Mouse (Mus musculus): ENCODE measurements around the gene Nr4a3. TPM values are rescaled to one million over a fixed set of nuclear protein-coding genes. Genes with fewer than 3 reads are reported as not detected.

The Nr4a3 gene
- polyA plus RNA-seq, 1 experiment from 2014 or later: 0.65 TPM

DNA sequence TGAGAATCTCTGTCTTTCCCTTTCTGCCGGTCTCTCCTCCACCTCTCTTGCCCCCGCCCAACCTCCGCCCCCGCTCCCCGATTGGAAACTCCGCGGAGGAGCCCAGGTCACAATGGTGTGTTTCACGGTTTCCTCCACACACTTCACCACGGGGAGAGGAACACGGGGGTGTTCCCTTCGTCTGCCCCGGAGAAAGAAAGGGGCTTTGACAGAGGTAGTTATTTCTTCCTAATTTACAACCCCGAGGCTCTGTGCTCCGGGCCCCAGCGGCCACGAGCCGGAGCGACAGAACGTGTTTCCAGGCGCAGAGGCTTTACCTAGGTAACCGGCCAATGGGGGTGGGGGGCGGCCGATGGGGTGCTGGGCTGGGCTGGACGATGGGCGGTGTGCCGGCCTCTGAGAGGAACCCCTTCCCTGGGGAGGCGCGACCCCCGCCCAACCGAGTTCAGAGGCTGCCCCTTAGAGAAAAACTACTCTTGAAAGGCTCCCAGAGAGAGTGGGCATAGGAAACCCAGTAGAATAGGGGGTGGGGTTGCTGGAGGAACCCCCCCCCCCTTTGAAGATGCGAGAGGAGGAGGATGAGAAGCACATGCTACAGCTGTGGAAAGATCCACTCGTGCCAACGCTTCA lies 2.3 kb downstream of the Nr4a3 start:
- DNase-seq (ENCODE audit: low spot score) (no peak), ATAC-seq (ENCODE audit: low read depth) (no peak)
- H3K36me3 ChIP-seq (ENCODE audit: control insufficient read depth, insufficient read depth, low read length): no peaks in the 10 kb centered on the region
- WGBS: under 1% methylated on average over 27 of the region's 33 CpGs
- no peak overlapping the region for H3K27ac ChIP-seq (replicated peaks; ENCODE audit: low read depth, low read length)
- peaks cover 61% of the 10 kb centered on the region for H3K27me3 ChIP-seq (replicated peaks; ENCODE audit: control insufficient read depth, insufficient read depth, low read length)
- peaks cover 30% of the 10 kb centered on the region for H3K4me1 ChIP-seq (ENCODE audit: control insufficient read depth, insufficient read depth, low read length)
- peak overlapping the region; percentile 55 for H3K4me3 ChIP-seq (ENCODE audit: low read depth, low read length)
- H3K4me2 ChIP-seq (ENCODE audit: low read depth, low read length): peak overlapping the region; percentile 97
- H3K9ac ChIP-seq (ENCODE audit: low read depth, low read length): peak overlapping the region; percentile 82
- H3K9me3 ChIP-seq (ENCODE audit: control insufficient read depth, low read length): no peaks in the 10 kb centered on the region

DNA sequence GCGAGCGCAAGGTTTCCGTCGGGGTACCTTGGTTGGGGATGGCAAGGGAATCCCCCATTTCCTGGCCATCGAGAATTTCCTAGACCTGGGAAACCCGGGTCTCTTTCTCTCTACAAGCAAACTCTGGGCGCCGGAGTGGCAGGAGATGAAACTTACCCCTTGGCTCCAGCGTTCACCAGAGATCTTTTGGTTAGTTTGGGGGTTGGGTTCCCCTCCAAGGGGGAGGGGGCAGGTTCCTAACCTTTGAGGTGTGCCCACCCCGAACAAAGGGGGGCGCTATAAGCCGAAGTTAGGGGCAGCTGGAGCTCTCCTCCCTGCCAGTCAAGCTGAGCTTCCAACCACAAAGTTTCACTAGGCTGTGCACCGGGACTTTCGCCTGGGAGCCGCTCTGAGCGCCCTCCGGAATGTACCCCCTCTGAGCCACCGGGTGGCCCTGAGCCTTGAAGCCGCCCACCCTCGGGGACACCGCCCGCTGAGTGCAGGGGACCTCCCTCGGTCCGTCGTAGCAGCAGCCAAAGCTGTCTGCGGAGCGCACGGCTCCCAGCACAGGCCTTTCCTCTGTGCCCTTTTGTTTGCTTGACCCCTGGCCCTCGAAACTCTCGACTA lies 2.9 kb downstream of the Nr4a3 start:
- Histone ChIP-seq H3K4me1 (ENCODE audit: control insufficient read depth, insufficient read depth, low read length) (peaks cover 30% of the 10 kb centered on the region), H3K9ac (ENCODE audit: low read depth, low read length) (peak overlapping the region; percentile 82), H3K9me3 (ENCODE audit: control insufficient read depth, low read length) (no peaks in the 10 kb centered on the region), H3K4me3 (ENCODE audit: low read depth, low read length) (peak overlapping the region; percentile 55), H3K4me2 (ENCODE audit: low read depth, low read length) (peak overlapping the region; percentile 97), H3K27ac (replicated peaks; ENCODE audit: low read depth, low read length) (no peak overlapping the region), H3K36me3 (ENCODE audit: control insufficient read depth, insufficient read depth, low read length) (no peaks in the 10 kb centered on the region), H3K27me3 (replicated peaks; ENCODE audit: control insufficient read depth, insufficient read depth, low read length) (peaks cover 67% of the 10 kb centered on the region)
- WGBS: under 1% methylated on average over 28 of the region's 30 CpGs
- ATAC-seq (ENCODE audit: low read depth) (no peak), DNase-seq (ENCODE audit: low spot score) (no peak)

- no peaks in the 10 kb centered on the region for H3K36me3 ChIP-seq (ENCODE audit: control insufficient read depth, insufficient read depth, low read length)
- H3K27ac ChIP-seq (replicated peaks; ENCODE audit: low read depth, low read length): no peak overlapping the region
- peak overlapping the region; percentile 55 for H3K4me3 ChIP-seq (ENCODE audit: low read depth, low read length)
- DNase-seq (ENCODE audit: low spot score) (no peak), ATAC-seq (ENCODE audit: low read depth) (no peak)
- H3K9ac ChIP-seq (ENCODE audit: low read depth, low read length): no peak overlapping the region
- H3K4me2 ChIP-seq (ENCODE audit: low read depth, low read length): peak overlapping the region; percentile 97
- H3K27me3 ChIP-seq (replicated peaks; ENCODE audit: control insufficient read depth, insufficient read depth, low read length): peaks cover 75% of the 10 kb centered on the region
- no peaks in the 10 kb centered on the region for H3K9me3 ChIP-seq (ENCODE audit: control insufficient read depth, low read length)
- H3K4me1 ChIP-seq (ENCODE audit: control insufficient read depth, insufficient read depth, low read length): peaks cover 30% of the 10 kb centered on the region
- WGBS: 5% methylated on average over 32 of the region's 35 CpGs
Measured at GRCm38 (mm10) chr4:48048456-48049315, 3.7 kb downstream of the Nr4a3 start.

DNA sequence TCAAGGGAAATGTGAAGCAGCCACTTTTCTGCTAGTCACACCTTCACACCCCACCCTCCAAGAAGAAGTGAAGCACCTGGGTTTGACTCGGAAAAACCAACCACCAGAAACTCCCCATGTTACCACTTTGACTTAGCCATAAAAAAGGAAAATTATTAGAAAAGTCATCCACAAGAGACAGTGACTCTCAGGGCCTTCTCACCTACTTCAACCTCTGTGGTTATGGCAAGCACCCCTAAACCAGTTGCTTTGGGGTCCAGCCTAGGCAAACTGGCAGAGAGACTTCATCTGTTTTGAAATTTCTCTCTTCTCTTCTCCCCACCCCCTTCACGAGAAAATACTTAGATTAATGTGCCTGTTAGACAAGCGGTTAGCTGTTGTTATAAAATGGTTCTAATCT lies 5.1 kb downstream of the Nr4a3 start:
- Histone ChIP-seq H3K4me1 (ENCODE audit: control insufficient read depth, insufficient read depth, low read length) (peaks cover 30% of the 10 kb centered on the region), H3K4me2 (ENCODE audit: low read depth, low read length) (no peak overlapping the region), H3K27me3 (replicated peaks; ENCODE audit: control insufficient read depth, insufficient read depth, low read length) (peaks cover 84% of the 10 kb centered on the region), H3K4me3 (ENCODE audit: low read depth, low read length) (no peak overlapping the region), H3K36me3 (ENCODE audit: control insufficient read depth, insufficient read depth, low read length) (no peaks in the 10 kb centered on the region), H3K9ac (ENCODE audit: low read depth, low read length) (no peak overlapping the region), H3K9me3 (ENCODE audit: control insufficient read depth, low read length) (no peaks in the 10 kb centered on the region), H3K27ac (replicated peaks; ENCODE audit: low read depth, low read length) (no peak overlapping the region)
- no peak for DNase-seq (ENCODE audit: low spot score)
- ATAC-seq (ENCODE audit: low read depth): no peak
- WGBS: 70% methylated on average over 3 of the region's 3 CpGs

DNA sequence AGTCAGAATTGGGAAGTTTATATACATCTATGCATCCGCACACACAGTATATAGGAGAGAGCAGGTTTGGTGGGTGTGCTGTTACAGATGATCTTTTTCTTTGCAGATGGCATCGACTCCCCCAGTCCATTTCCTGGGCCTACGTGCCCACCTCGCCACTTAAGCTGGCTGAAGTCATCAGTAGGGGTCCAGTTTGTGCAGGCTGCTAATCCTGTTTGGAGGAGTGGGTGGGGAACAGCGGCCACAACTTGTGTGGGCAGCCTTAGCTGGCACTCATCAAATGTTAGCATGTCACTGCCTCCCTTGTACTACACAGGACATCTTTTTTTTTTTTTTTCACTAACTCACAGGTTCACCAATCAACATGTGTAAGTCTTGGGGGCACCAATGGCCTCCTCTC lies 5.5 kb downstream of the Nr4a3 start:
- peaks cover 85% of the 10 kb centered on the region for H3K27me3 ChIP-seq (replicated peaks; ENCODE audit: control insufficient read depth, insufficient read depth, low read length)
- ATAC-seq (ENCODE audit: low read depth) (no peak), DNase-seq (ENCODE audit: low spot score) (no peak)
- H3K27ac ChIP-seq (replicated peaks; ENCODE audit: low read depth, low read length): no peak overlapping the region
- H3K4me1 ChIP-seq (ENCODE audit: control insufficient read depth, insufficient read depth, low read length): peaks cover 30% of the 10 kb centered on the region
- no peak overlapping the region for H3K4me2 ChIP-seq (ENCODE audit: low read depth, low read length)
- 58% methylated on average over 5 of the region's 5 CpGs for WGBS
- no peak overlapping the region for H3K4me3 ChIP-seq (ENCODE audit: low read depth, low read length)
- no peak overlapping the region for H3K9ac ChIP-seq (ENCODE audit: low read depth, low read length)
- H3K36me3 ChIP-seq (ENCODE audit: control insufficient read depth, insufficient read depth, low read length): no peaks in the 10 kb centered on the region
- no peaks in the 10 kb centered on the region for H3K9me3 ChIP-seq (ENCODE audit: control insufficient read depth, low read length)

DNA sequence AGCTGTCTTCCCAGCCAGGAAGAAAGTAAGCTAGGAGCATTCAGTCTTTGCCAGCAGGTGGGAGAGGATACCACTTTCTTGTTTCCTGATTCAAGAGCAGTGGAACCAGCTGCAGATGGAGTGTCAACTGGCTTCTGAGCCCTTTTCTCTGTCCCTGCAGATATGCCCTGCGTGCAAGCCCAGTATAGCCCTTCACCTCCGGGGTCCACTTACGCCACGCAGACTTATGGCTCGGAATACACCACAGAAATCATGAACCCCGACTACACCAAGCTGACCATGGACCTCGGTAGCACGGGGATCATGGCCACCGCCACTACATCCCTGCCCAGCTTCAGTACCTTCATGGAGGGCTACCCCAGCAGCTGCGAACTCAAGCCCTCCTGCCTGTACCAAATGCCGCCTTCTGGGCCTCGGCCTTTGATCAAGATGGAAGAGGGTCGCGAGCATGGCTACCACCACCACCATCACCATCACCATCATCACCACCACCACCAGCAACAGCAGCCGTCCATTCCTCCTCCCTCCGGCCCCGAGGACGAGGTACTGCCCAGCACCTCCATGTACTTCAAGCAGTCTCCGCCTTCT lies 6.2 kb downstream of the Nr4a3 start:
- no peak for DNase-seq (ENCODE audit: low spot score)
- Histone ChIP-seq H3K27ac (replicated peaks; ENCODE audit: low read depth, low read length) (no peak overlapping the region), H3K27me3 (replicated peaks; ENCODE audit: control insufficient read depth, insufficient read depth, low read length) (peaks cover 92% of the 10 kb centered on the region), H3K4me2 (ENCODE audit: low read depth, low read length) (peak overlapping the region; percentile 59), H3K36me3 (ENCODE audit: control insufficient read depth, insufficient read depth, low read length) (no peaks in the 10 kb centered on the region), H3K9me3 (ENCODE audit: control insufficient read depth, low read length) (no peaks in the 10 kb centered on the region), H3K9ac (ENCODE audit: low read depth, low read length) (no peak overlapping the region), H3K4me3 (ENCODE audit: low read depth, low read length) (peak overlapping the region; percentile 32), H3K4me1 (ENCODE audit: control insufficient read depth, insufficient read depth, low read length) (peaks cover 30% of the 10 kb centered on the region)
- WGBS: 19% methylated on average over 19 of the region's 19 CpGs
- no peak for ATAC-seq (ENCODE audit: low read depth)

GRCm38 (mm10) chr4:48051674-48052121 lies 6.7 kb downstream of the Nr4a3 start:
- Histone ChIP-seq H3K9me3 (ENCODE audit: control insufficient read depth, low read length) (no peaks in the 10 kb centered on the region), H3K9ac (ENCODE audit: low read depth, low read length) (peak overlapping the region; percentile 17), H3K27me3 (replicated peaks; ENCODE audit: control insufficient read depth, insufficient read depth, low read length) (peaks cover 89% of the 10 kb centered on the region), H3K36me3 (ENCODE audit: control insufficient read depth, insufficient read depth, low read length) (no peaks in the 10 kb centered on the region), H3K27ac (replicated peaks; ENCODE audit: low read depth, low read length) (no peak overlapping the region), H3K4me1 (ENCODE audit: control insufficient read depth, insufficient read depth, low read length) (peaks cover 27% of the 10 kb centered on the region), H3K4me3 (ENCODE audit: low read depth, low read length) (peak overlapping the region; percentile 32), H3K4me2 (ENCODE audit: low read depth, low read length) (peak overlapping the region; percentile 59)
- 0 out of 2 replicates have a peak, but pooled peaks have one; percentile 12 for ATAC-seq (ENCODE audit: low read depth)
- DNase-seq (ENCODE audit: low spot score): no peak
- WGBS: 4% methylated on average over 32 of the region's 37 CpGs

GRCm38 (mm10) chr4:48061716-48062115 lies 16.8 kb downstream of the Nr4a3 start:
- 40% methylated on average over 8 of the region's 8 CpGs for WGBS
- ATAC-seq (ENCODE audit: low read depth): no peak
- H3K36me3 ChIP-seq (ENCODE audit: control insufficient read depth, insufficient read depth, low read length): no peaks in the 10 kb centered on the region
- no peak overlapping the region for H3K4me3 ChIP-seq (ENCODE audit: low read depth, low read length)
- no peaks in the 10 kb centered on the region for H3K9me3 ChIP-seq (ENCODE audit: control insufficient read depth, low read length)
- no peak overlapping the region for H3K27ac ChIP-seq (replicated peaks; ENCODE audit: low read depth, low read length)
- no peak overlapping the region for H3K9ac ChIP-seq (ENCODE audit: low read depth, low read length)
- peak; percentile 70 for DNase-seq (ENCODE audit: low spot score)
- no peaks in the 10 kb centered on the region for H3K4me1 ChIP-seq (ENCODE audit: control insufficient read depth, insufficient read depth, low read length)
- no peak overlapping the region for H3K4me2 ChIP-seq (ENCODE audit: low read depth, low read length)
- H3K27me3 ChIP-seq (replicated peaks; ENCODE audit: control insufficient read depth, insufficient read depth, low read length): no peaks in the 10 kb centered on the region
